Mouse (Mus musculus): Measurements from ENCODE around the gene Elmo2.

DNA sequence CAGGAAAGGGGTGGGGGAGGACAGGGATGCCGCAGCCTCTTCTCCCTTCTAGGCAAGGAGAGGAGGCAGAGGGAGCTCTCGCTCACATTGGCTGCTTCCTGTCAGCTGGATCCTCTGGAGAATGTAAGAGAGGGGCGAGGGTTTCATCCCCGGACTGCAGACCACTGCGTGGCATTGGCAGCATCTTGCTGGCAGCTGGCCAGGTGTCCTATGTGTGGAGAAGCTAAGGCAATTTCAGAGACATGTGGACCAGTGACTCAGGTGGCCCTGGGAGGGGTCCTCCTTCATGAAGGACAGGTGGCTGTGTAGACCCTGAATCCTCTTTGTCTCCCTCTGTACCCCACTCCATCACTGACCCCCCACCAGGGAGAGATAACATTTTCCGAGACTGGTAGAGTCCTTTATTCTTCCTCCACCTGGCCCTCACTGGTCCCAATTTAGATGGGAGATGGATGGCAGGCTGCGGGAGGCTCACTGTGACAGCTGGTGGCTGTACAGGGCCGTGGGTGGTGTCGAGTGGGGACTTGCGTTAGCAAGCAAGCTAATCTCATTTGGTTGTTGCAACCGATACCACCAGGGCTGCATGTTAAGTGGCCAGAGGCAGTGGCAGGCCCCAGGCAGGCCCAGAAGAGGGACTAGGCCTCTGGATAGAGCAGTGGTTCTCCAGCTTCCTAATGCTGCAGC, 69.0 kb downstream of the Elmo2 start:
- TF ChIP-seq CTCF (IDR thresholded peaks at IDR 0.05; ENCODE audit: low read depth, low read length) (no peak), POLR2A (IDR thresholded peaks at IDR 0.05; ENCODE audit: borderline replicate concordance, low read depth, low read length) (no peak)
